In genomic region chr7:98387201-98387600, GRCm38 (mm10) we compare ENCODE assay signal across 23 mouse cellular contexts. TPM values are rescaled to one million over a fixed set of nuclear protein-coding genes. Genes with fewer than 3 reads are reported as not detected.
DNase-seq lines count a peak whose midpoint lies in the region; ATAC-seq and TF ChIP-seq lines count a peak whose summit lies in the region.
"Had no signal": no experiment of that assay in that cellular context is flagged by ENCODE, and none has a peak within 500 bp of the region (broad histone marks: within the 10 kb centered on the region; RNA-seq: fewer than 3 reads in every experiment).

No protein-coding gene starts in this region.

- WGBS in intestine, embryonic 16.5 days, result 68% methylated on average over 7 of the region's 7 CpGs
- 70% methylated on average over 7 of the region's 7 CpGs for WGBS in intestine, embryonic 15.5 days
- 66% methylated on average over 7 of the region's 7 CpGs for WGBS in kidney, embryonic 16.5 days
- WGBS in kidney, embryonic 15.5 days, result 67% methylated on average over 7 of the region's 7 CpGs
- WGBS in small intestine, adult 2 months, result 33% methylated on average over 7 of the region's 7 CpGs
- WGBS in heart, embryonic 12.5 days, result 76% methylated on average over 7 of the region's 7 CpGs

- no peak overlapping the region for H3K9ac ChIP-seq in intestine, embryonic 16.5 days (ENCODE audit: low read depth, low read length)
- no peak overlapping the region for H3K9ac ChIP-seq in intestine, embryonic 15.5 days
- no peak overlapping the region for H3K9ac ChIP-seq in kidney, embryonic 16.5 days (replicated peaks; ENCODE audit: low read length)
- no peak overlapping the region for H3K9ac ChIP-seq in kidney, embryonic 15.5 days
- H3K9ac ChIP-seq in heart, embryonic 12.5 days, result no peak overlapping the region
- H3K9ac ChIP-seq: forebrain, embryonic 13.5 days; hindbrain, embryonic 12.5 days had no signal

- no peak overlapping the region for H3K4me2 ChIP-seq in intestine, embryonic 16.5 days (ENCODE audit: low read depth, low read length)
- no peak overlapping the region for H3K4me2 ChIP-seq in intestine, embryonic 15.5 days (replicated peaks)
- no peak overlapping the region for H3K4me2 ChIP-seq in kidney, embryonic 16.5 days (replicated peaks; ENCODE audit: low read depth, low read length)
- no peak overlapping the region for H3K4me2 ChIP-seq in kidney, embryonic 15.5 days
- H3K4me2 ChIP-seq in heart, embryonic 12.5 days, result no peak overlapping the region
- H3K4me2 ChIP-seq: forebrain, embryonic 13.5 days; hindbrain, embryonic 12.5 days had no signal

- no peaks in the 10 kb centered on the region for H3K27me3 ChIP-seq in intestine, embryonic 16.5 days (replicated peaks; ENCODE audit: control insufficient read depth, insufficient read depth, low read length)
- H3K27me3 ChIP-seq in intestine, embryonic 15.5 days (replicated peaks), result no peaks in the 10 kb centered on the region
- H3K27me3 ChIP-seq in kidney, embryonic 16.5 days (ENCODE audit: insufficient read depth, low read length), result no peaks in the 10 kb centered on the region
- no peaks in the 10 kb centered on the region; the same call in 1 of the 2 replicates for H3K27me3 ChIP-seq in kidney, embryonic 15.5 days
- no peaks in the 10 kb centered on the region for H3K27me3 ChIP-seq in small intestine, adult 2 months (ENCODE audit: control insufficient read depth, insufficient read depth, low read length)
- H3K27me3 ChIP-seq in heart, embryonic 12.5 days (replicated peaks), result no peaks in the 10 kb centered on the region
- H3K27me3 ChIP-seq: forebrain, embryonic 13.5 days; hindbrain, embryonic 12.5 days had no signal

- TF ChIP-seq CTCF in small intestine, adult 2 months (IDR thresholded peaks at IDR 0.05; ENCODE audit: extremely low read depth, insufficient read length, insufficient replicate concordance, low read depth, low read length), result no peak

- ATAC-seq in intestine, embryonic 16.5 days, result 0 out of 2 replicates have a peak, but pooled peaks have one; percentile 34
- ATAC-seq in intestine, embryonic 15.5 days, result no peak
- ATAC-seq in kidney, embryonic 16.5 days (ENCODE audit: low FRiP score, low TSS enrichment), result no peak
- no peak for ATAC-seq in kidney, embryonic 15.5 days (replicated peaks; ENCODE audit: low FRiP score)
- ATAC-seq in heart, embryonic 12.5 days (ENCODE audit: insufficient number of reproducible peaks, low FRiP score), result no peak
- ATAC-seq: activated CD4-positive, CD25-positive, alpha-beta regulatory T cell, adult 4 months; forebrain, embryonic 13.5 days; forebrain, embryonic 16.5 days had no signal

- no peak for TF ChIP-seq POLR2A in small intestine, adult 2 months (IDR thresholded peaks at IDR 0.05; ENCODE audit: low read depth, low read length)

- no peaks in the 10 kb centered on the region for H3K9me3 ChIP-seq in intestine, embryonic 16.5 days (ENCODE audit: control insufficient read depth, low read length)
- H3K9me3 ChIP-seq in intestine, embryonic 15.5 days, result no peaks in the 10 kb centered on the region
- no peaks in the 10 kb centered on the region for H3K9me3 ChIP-seq in kidney, embryonic 16.5 days (ENCODE audit: low read length)
- no peaks in the 10 kb centered on the region for H3K9me3 ChIP-seq in kidney, embryonic 15.5 days (replicated peaks)
- H3K9me3 ChIP-seq in heart, embryonic 12.5 days (replicated peaks), result no peaks in the 10 kb centered on the region
- H3K9me3 ChIP-seq: forebrain, embryonic 10.5 days; forebrain, embryonic 13.5 days; heart, embryonic 10.5 days; hindbrain, embryonic 12.5 days had no signal

- peaks cover 18% of the 10 kb centered on the region for H3K4me1 ChIP-seq in intestine, embryonic 16.5 days (ENCODE audit: control insufficient read depth, insufficient read depth, low read length)
- H3K4me1 ChIP-seq in intestine, embryonic 15.5 days (replicated peaks), result peaks cover 7% of the 10 kb centered on the region
- peaks cover 15% of the 10 kb centered on the region; the same call in 1 of the 2 replicates for H3K4me1 ChIP-seq in kidney, embryonic 16.5 days (ENCODE audit: insufficient read depth, low read length)
- H3K4me1 ChIP-seq in kidney, embryonic 15.5 days, result peaks cover 22% of the 10 kb centered on the region
- peaks cover 47% of the 10 kb centered on the region for H3K4me1 ChIP-seq in small intestine, adult 2 months (ENCODE audit: control insufficient read depth, insufficient read depth, insufficient read length, low read length)
- H3K4me1 ChIP-seq in heart, embryonic 12.5 days (replicated peaks), result peaks cover 28% of the 10 kb centered on the region

- no peaks in the 10 kb centered on the region for H3K36me3 ChIP-seq in intestine, embryonic 16.5 days (ENCODE audit: control insufficient read depth, insufficient read depth, low read length)
- H3K36me3 ChIP-seq in intestine, embryonic 15.5 days, result no peaks in the 10 kb centered on the region
- H3K36me3 ChIP-seq in kidney, embryonic 16.5 days (ENCODE audit: insufficient read depth, low read length), result no peaks in the 10 kb centered on the region
- H3K36me3 ChIP-seq in kidney, embryonic 15.5 days, result no peaks in the 10 kb centered on the region
- no peaks in the 10 kb centered on the region for H3K36me3 ChIP-seq in small intestine, adult 2 months (ENCODE audit: control insufficient read depth, insufficient read depth, low read length)
- H3K36me3 ChIP-seq in heart, embryonic 12.5 days, result no peaks in the 10 kb centered on the region
- H3K36me3 ChIP-seq: forebrain, embryonic 10.5 days; heart, embryonic 10.5 days; hindbrain, embryonic 12.5 days had no signal

- no peak overlapping the region for H3K27ac ChIP-seq in intestine, embryonic 16.5 days (ENCODE audit: low read length)
- H3K27ac ChIP-seq in intestine, embryonic 15.5 days, result no peak overlapping the region
- H3K27ac ChIP-seq in kidney, embryonic 16.5 days (ENCODE audit: low read length), result no peak overlapping the region
- no peak overlapping the region for H3K27ac ChIP-seq in kidney, embryonic 15.5 days
- peak overlapping the region; percentile 72 for H3K27ac ChIP-seq in small intestine, adult 2 months (ENCODE audit: insufficient read depth, low read depth, low read length)
- H3K27ac ChIP-seq in heart, embryonic 12.5 days (ENCODE audit: poor library complexity, severe bottlenecking), result no peak overlapping the region
- H3K27ac ChIP-seq: forebrain, embryonic 10.5 days; forebrain, embryonic 13.5 days; heart, adult 2 months; heart, embryonic 10.5 days; hindbrain, embryonic 12.5 days had no signal

- no peak overlapping the region for H3K4me3 ChIP-seq in intestine, embryonic 16.5 days (ENCODE audit: low read length)
- H3K4me3 ChIP-seq in intestine, embryonic 15.5 days (replicated peaks), result no peak overlapping the region
- H3K4me3 ChIP-seq in kidney, embryonic 16.5 days (ENCODE audit: low read length), result no peak overlapping the region
- H3K4me3 ChIP-seq in kidney, embryonic 15.5 days (replicated peaks), result no peak overlapping the region
- no peak overlapping the region for H3K4me3 ChIP-seq in small intestine, adult 2 months (ENCODE audit: low read depth, low read length)
- H3K4me3 ChIP-seq in heart, embryonic 12.5 days, result no peak overlapping the region
- H3K4me3 ChIP-seq: forebrain, embryonic 10.5 days; forebrain, embryonic 13.5 days; heart, adult 2 months; heart, embryonic 10.5 days; hindbrain, embryonic 12.5 days had no signal

- peak; percentile 47 to 51 for DNase-seq in kidney, adult 8-10 months
- peak; percentile 38 to 79 for DNase-seq in kidney, postnatal 25 days
- DNase-seq: adrenal gland, adult 8-10 months; adrenal gland, postnatal 25 days; cerebellum, adult 11-12 months; cerebellum, adult 9-10 months; gastrocnemius, postnatal 10 days; gastrocnemius, postnatal 36 days; heart, adult 2 months had no signal

RNA-seq across cellular contexts. Expression of gene Tsku, which starts 26.1 kb away (rescaled TPM):
- 6.2 and 7.5 TPM in 2 replicates for polyA plus RNA-seq in intestine, embryonic 16.5 days (2015; fragmentation: Nextera tagmentation; extraction: Ambion mirVana)
- 8.2 and 8.8 TPM in 2 replicates for polyA plus RNA-seq in intestine, embryonic 15.5 days (2015; fragmentation: Nextera tagmentation; extraction: Ambion mirVana)
- polyA plus RNA-seq in kidney, embryonic 16.5 days (2015; fragmentation: Nextera tagmentation; extraction: Ambion mirVana), result 7.3 and 9.9 TPM in 2 replicates
- polyA plus RNA-seq in kidney, embryonic 15.5 days (2015; fragmentation: Nextera tagmentation; extraction: Ambion mirVana), result 8.7 and 10.0 TPM in 2 replicates
- 34.0 and 55.0 TPM in 2 replicates for polyA plus RNA-seq in small intestine, adult 2 months (2012; rRNA removed)
- polyA plus RNA-seq in heart, embryonic 12.5 days (2016; fragmentation: Nextera tagmentation; extraction: Ambion mirVana), result 6.3 and 7.0 TPM in 2 replicates
- polyA plus RNA-seq: activated CD4-positive, CD25-positive, alpha-beta regulatory T cell, adult 4 months had no signal

RNA-seq across cellular contexts. Expression of gene Gucy2d, which starts 53.0 kb away (rescaled TPM):
- polyA plus RNA-seq in intestine, embryonic 16.5 days (2015; fragmentation: Nextera tagmentation; extraction: Ambion mirVana), result 2.2 and 3.7 TPM in 2 replicates
- polyA plus RNA-seq in intestine, embryonic 15.5 days (2015; fragmentation: Nextera tagmentation; extraction: Ambion mirVana), result 0.68 and 1.2 TPM in 2 replicates
- 0.09 TPM in 1 of 2 replicates, not detected in the other for polyA plus RNA-seq in kidney, embryonic 16.5 days (2015; fragmentation: Nextera tagmentation; extraction: Ambion mirVana)
- polyA plus RNA-seq in kidney, embryonic 15.5 days (2015; fragmentation: Nextera tagmentation; extraction: Ambion mirVana), result 0.10 TPM in 1 of 2 replicates, not detected in the other
- not detected in 2 replicates for polyA plus RNA-seq in small intestine, adult 2 months (2012; rRNA removed)
- not detected in 2 replicates for polyA plus RNA-seq in heart, embryonic 12.5 days (2016; fragmentation: Nextera tagmentation; extraction: Ambion mirVana)
- polyA plus RNA-seq: activated CD4-positive, CD25-positive, alpha-beta regulatory T cell, adult 4 months; embryonic facial prominence, embryonic 11.5 days; forebrain, embryonic 10.5 days; forebrain, embryonic 13.5 days; forebrain, embryonic 16.5 days; heart, embryonic 10.5 days; heart, embryonic 14.5 days had no signal
